9 mouse cellular contexts compared by ENCODE assay signal in genomic region chr4:46130221-46130620, GRCm38 (mm10). TPM values are rescaled to one million over a fixed set of nuclear protein-coding genes. Genes with fewer than 3 reads are reported as not detected.
DNase-seq lines count a peak whose midpoint lies in the region; ATAC-seq lines count a peak whose summit lies in the region.
"Had no signal": no experiment of that assay in that cellular context is flagged by ENCODE, and none has a peak within 500 bp of the region (broad histone marks: within the 10 kb centered on the region; RNA-seq: fewer than 3 reads in every experiment).

No protein-coding gene starts in this region.

- no peaks in the 10 kb centered on the region for H3K9me3 ChIP-seq in neural tube, embryonic 11.5 days (ENCODE audit: control insufficient read depth, low read length)

- H3K36me3 ChIP-seq in neural tube, embryonic 11.5 days (ENCODE audit: control insufficient read depth, insufficient read depth, low read length), result peaks cover 24% of the 10 kb centered on the region

- no peak overlapping the region for H3K9ac ChIP-seq in neural tube, embryonic 11.5 days (ENCODE audit: low read length)
- H3K9ac ChIP-seq: heart, embryonic 13.5 days had no signal

- no peaks in the 10 kb centered on the region for H3K4me1 ChIP-seq in neural tube, embryonic 11.5 days (ENCODE audit: control insufficient read depth, insufficient read depth, low read length)
- H3K4me1 ChIP-seq: heart, embryonic 13.5 days had no signal

- peak; percentile 34 for DNase-seq in layer of hippocampus, adult 11-12 months (ENCODE audit: low spot score)
- no peak for DNase-seq in layer of hippocampus, adult 9-10 months (ENCODE audit: low spot score)
- peak; percentile 77 for DNase-seq in CD4-positive, CD25-positive, alpha-beta regulatory T cell, adult 2 months (ENCODE audit: low read depth, low spot score)
- peak; percentile 78 for DNase-seq in NIH3T3 (ENCODE audit: low read depth)
- DNase-seq in embryo, embryonic 11 days, result peak; percentile 59
- DNase-seq in kidney, postnatal 10 days, result peak; percentile 70
- DNase-seq in neural tube, embryonic 11.5 days (ENCODE audit: low spot score), result peak; percentile 53

- ATAC-seq in neural tube, embryonic 11.5 days (ENCODE audit: insufficient read depth, low FRiP score, low TSS enrichment), result no peak

- H3K27ac ChIP-seq in neural tube, embryonic 11.5 days (ENCODE audit: low read depth, low read length), result no peak overlapping the region
- H3K27ac ChIP-seq: heart, embryonic 13.5 days had no signal

- H3K27me3 ChIP-seq in neural tube, embryonic 11.5 days (ENCODE audit: control insufficient read depth, insufficient read depth, low read length), result no peaks in the 10 kb centered on the region
- H3K27me3 ChIP-seq: heart, embryonic 13.5 days had no signal

- WGBS in neural tube, embryonic 11.5 days, result 78% methylated on average over 3 of the region's 3 CpGs

- H3K4me2 ChIP-seq in neural tube, embryonic 11.5 days (ENCODE audit: low read depth), result no peak overlapping the region
- H3K4me2 ChIP-seq: heart, embryonic 13.5 days had no signal

- no peak overlapping the region for H3K4me3 ChIP-seq in neural tube, embryonic 11.5 days (ENCODE audit: low read depth, low read length)
- H3K4me3 ChIP-seq: heart, embryonic 13.5 days; myocyte had no signal

RNA-seq across cellular contexts. Expression of gene Ncbp1, which starts 8.2 kb away (rescaled TPM):
- 134 and 145 TPM in 2 replicates for polyA plus RNA-seq in neural tube, embryonic 11.5 days (2014; fragmentation: Nextera tagmentation; extraction: Ambion mirVana)

RNA-seq across cellular contexts. Expression of gene Tstd2, which starts 8.3 kb away (rescaled TPM):
- polyA plus RNA-seq in neural tube, embryonic 11.5 days (2014; fragmentation: Nextera tagmentation; extraction: Ambion mirVana), result 32.5 and 37.2 TPM in 2 replicates
